Mouse (Mus musculus): ENCODE data around the gene Xndc1.
A peak's percentile ranks its signal among the peaks of the same experiment; 100 is the strongest.
"Not testable (repeated sequence)": the region's sequence is repeated elsewhere in the genome, so short reads cannot be mapped to it uniquely, and the experiment has no call there.

Gene Xndc1

DNA sequence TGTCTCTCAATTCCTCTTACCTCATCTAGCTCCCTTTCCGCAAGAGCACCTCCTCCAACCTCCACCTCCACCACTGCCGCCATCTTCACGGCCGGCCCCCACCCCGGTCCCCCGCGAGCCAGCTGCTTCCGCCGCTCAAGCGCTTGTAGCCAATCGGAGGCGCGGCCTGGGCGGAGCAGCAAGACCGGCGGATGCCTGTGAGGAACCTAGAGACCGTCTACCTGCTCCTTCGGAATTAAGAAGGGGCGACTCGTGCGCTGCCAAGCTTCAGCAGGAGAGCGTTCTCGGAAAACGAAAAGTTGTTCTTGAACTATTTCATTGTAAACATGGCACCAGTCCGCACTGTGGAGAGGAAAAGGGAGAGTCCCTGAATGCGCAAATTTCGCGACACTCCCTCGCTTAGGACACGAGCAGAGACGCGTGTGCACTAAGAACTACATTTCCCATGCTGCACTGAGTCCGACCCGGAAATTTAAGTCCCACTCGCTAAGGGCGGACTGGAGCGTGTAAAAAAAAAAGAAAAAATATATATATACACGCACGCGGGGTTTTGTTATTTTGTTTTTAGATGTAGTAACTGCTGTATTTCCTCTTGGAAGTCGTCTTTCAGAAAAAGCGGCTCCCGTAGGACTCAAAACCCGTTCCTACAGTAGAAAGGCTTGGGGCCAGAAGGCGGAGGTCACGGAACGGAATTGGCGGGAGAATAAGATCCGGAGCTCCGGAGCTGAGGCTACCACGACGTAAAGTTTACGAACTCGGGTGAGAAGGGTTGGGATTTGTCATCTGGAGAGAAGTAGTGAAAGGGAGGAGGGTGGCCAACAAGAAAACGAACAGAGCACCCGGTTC, at the start of gene Xndc1, which contains the start of the genes Rnf121 and Xntrpc:
Gene Xndc1, plus strand, starts transcription at position 466 of the 846 bp plus-strand sequence.
Gene Rnf121, minus strand, starts transcription at position 424 of the 846 bp plus-strand sequence.
Gene Xntrpc, plus strand, starts transcription at position 668 of the 846 bp plus-strand sequence.
- peak; percentile 88 for DNase-seq (ENCODE audit: low spot score)

DNA sequence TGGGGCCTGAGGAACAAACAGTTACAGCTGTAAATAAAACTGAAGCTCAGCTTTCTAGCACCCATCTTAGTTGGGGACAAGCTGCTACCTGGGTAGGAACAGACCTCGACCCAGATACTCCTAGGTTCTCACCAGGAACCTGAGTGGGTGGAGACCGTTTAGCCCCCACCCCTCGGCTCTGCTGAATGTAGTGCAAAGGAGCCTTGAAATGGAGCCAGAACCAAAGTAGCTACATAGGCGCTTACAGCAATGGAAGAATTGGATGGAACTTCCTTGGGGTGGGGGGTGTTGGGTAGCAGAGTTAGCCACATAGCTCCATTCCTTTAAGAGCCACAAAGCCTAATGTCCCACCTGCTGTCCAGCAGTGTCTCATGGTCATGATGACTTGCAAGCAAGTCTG, 48.4 kb upstream of the Xndc1 start:
- DNase-seq (ENCODE audit: low spot score): no peak

DNA sequence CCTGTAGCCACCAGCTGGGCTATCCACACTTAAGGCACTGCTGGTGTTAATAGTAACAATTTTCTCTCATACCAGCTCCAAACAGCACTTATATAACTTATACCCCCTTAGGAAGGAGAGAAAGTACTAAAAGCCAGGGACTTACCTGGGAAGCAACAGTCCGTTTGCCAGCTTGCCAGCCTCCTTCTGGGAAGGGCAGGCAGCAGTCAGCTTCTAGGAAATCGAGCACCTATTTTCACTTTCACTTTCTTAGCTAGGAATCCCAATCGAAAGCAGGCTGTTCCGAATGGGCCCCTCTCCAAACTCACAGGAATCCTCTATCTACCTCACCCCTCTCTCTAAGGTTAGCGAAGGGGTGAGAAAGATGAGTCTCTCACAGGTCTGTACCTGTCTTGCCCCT, 47.9 kb upstream of the Xndc1 start:
- DNase-seq (ENCODE audit: low spot score): no peak

DNA sequence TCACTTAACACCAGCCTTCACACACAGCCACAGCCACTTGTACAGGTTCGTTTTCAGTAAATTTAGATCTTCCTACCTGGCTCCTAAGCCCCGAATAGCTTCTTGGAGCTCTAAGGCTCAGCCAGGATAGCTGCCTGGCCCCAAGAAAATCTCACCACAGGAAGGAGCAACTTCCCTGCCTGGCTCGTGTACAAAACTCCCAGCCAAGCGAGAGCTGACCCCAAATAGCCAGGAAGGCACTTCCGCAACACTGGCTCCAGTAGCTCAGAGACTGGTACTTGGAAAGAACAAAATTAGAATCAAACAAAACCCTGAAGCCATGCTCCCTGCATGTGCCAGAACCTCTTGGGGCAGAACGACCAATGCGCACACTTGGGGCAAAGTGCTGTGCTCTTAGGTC, 47.3 kb upstream of the Xndc1 start:
- no peak for DNase-seq (ENCODE audit: low spot score)

DNA sequence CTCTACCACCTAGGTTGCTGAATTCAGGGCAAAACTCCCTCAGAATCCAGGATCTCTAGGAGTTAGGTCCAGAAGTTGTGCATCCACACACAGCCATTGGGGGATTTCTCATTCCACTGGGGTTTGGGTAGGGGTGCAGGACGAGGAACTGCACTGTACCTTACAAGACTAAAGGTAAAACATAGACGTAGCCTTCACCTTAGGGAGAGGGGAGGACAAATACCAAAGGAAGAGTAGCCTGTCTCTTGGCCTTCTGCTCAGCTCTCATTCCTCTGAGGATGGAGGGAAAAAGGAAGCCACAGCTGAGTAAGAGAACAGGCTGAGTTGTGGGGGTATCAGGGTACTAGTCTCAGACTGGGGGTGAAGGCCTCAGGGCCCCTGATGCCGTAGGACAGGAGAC, 46.7 kb upstream of the Xndc1 start, which contains the start of gene Il18bp:
Gene Il18bp, minus strand, starts transcription at position 101 of the 400 bp plus-strand sequence.
- no peak for DNase-seq (ENCODE audit: low spot score)

DNA sequence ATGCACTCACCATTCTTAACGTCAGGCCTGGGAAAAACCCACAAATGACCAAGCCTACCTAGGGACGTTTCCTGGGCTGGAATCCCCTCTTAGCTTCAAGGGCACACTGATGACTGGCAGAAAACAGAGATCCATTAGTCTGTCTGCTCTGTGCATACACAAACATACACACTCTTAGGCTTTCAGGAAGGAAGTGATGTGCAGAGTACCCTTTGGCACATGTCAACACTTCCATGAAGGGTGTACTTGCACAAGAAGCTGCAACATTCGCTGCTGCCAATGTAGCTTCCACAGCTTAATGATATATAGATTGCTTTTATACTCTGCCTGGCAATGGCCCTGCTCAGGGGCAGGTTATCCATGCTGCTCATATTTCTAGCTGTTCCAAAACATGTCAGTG, 45.9 kb upstream of the Xndc1 start:
- DNase-seq (ENCODE audit: low spot score): no peak

DNA sequence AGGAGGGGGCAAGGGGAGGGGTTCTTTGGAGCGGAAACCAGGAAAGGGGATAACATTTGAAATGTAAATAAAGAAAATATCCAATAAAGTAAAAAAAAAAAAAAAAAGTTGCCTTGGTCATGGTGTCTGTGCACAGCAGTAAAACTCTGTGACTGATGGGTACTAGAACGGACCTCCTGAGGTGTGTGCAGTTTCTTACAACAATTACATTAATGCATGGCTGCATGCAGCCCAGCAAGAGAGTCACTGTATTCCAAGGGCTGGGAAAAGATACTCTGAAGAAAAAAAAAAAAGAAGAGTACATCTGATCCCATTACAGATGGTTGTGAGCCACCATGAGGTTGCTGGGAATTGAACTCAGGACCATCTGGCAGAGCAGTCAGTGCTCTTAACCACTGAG, 44.4 kb upstream of the Xndc1 start:
- not testable (repeated sequence) for DNase-seq (ENCODE audit: low spot score)

DNA sequence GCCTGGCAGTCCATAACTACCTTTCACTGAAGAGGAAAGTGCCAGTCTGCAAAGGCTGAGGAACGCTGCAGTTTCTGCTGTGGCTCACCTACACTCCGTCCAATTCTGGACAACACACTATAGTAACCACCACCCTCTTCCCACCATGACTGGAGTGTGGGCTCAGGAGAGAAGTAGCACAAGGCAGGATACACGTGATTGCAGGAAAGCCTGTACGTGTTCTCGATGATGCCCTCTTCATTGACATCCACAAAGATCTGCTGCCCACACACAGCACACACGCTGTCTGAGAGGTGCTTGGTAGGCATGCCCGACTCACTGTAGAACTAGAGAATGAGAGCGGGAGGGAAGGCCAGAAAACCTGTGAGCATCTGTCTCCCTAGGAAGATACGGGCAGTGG, 41.5 kb upstream of the Xndc1 start:
- no peak for DNase-seq (ENCODE audit: low spot score)

DNA sequence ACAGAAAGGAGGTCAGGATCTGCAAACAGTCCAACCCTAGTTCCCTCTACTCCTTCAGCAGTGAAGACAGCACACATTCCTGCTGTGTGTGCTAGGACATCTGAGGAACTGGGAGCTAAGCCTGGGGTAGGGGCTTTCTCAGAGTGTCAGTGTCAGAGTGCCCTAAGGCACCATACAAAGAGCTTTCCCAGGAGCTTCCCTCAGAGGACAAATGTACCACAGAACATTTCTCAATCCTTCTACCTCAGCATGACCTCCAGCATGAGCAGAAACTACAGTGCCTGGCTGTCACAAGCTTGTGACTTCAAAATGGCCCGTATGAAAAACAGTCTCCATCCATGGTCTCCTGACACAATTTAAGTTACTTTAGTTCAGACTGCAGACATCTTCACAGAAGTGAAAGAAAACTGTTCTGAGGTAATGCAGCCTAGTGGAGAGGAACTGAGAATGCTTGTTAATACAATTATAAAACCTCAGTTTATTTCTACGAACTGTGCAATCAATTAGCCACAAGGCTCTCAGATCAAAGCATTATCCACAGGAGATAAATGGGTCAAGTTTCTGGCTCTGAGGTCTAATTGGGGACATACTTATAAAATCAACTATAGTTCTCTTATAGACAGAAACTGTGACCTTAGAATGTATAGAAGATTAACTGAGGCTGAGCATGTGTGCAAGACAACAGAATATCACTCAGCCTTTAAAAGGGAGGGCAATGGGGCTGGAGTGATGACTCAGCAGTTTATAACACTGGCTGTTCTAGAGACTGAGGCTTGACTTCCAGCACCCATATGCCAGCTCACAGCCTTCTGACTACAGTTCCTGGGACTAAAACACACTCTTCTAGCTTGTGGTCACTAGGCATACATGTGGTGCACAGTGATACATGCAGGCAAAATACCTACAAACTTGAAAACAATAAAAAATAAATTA, 39.9 kb upstream of the Xndc1 start:
- peak; percentile 45 for DNase-seq (ENCODE audit: low spot score)

DNA sequence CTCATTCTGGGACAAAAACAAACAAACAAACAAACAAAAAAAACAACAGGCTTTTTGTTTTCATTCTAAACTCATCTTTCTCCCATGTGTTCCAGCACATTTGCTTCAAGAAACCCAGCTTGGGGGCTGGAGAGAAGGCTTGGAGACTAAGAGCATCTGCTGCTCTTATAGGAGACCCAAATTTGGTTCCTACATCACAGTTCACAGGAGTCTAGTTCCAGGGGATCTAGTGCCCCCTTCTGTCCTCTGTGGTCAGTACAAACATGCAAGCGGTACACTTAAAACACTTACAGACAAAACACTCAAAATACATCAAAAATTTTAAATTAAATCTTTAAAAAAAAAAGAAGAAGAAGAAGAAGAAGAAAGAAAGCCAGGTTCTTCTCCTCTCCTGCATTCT, 30.4 kb upstream of the Xndc1 start:
- DNase-seq (ENCODE audit: low spot score): peak; percentile 19

DNA sequence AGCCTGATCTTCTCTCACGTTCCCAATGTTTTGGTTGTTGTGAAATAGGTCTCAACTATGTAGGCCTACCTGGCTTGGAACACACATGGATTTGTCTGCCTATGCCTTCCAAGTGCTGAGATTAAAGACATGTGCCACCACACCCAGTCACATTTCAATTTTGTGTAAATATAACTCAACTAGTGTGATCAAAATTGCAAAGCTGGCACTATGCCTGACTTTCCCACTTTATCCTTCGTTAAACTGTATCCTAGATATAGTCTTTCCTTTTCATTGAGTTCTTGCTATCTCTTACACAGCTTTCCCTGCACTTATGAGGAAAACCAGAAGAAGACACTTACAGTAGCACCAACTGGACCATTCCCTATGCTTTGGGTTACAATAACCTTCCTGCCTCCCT, 29.8 kb upstream of the Xndc1 start:
- DNase-seq (ENCODE audit: low spot score): no peak

DNA sequence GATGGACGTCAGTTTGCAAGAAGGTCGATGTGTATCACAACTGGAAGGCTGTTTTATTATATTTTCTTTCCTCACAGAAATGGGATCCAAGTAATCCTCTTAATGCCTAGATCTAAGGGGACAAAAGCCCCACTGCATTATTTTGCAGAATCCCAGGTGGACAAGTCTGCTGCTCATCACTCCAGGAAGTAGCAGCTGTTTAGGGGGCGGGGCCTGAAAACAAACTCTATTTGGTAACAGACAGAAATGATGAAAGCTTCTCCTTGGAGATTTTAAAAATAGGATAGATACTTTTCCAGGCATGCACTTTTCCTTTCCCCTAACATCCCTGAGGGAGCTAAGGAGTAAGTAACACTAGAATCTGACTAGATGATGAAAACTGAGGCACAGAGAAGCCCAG, 28.0 kb upstream of the Xndc1 start:
- no peak for DNase-seq (ENCODE audit: low spot score)

DNA sequence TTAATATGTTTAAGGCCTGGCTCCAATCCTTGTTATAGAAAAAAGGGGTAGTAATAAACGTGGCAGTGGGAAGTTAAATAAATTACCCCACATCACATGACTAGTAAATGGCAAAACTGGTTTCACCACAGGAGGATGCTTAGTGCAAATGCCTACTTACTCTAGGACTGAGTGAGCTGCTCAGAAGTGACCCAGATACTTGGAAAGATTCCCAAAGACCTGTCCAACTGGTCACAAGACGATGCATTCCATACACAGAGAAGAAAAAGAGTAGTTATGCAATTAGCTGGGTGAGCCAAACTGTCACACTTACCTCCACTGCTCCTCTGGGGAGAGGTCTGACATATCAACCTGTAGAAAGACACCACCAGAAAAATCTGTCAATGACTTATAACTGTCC, 23.0 kb upstream of the Xndc1 start:
- DNase-seq (ENCODE audit: low spot score): no peak

DNA sequence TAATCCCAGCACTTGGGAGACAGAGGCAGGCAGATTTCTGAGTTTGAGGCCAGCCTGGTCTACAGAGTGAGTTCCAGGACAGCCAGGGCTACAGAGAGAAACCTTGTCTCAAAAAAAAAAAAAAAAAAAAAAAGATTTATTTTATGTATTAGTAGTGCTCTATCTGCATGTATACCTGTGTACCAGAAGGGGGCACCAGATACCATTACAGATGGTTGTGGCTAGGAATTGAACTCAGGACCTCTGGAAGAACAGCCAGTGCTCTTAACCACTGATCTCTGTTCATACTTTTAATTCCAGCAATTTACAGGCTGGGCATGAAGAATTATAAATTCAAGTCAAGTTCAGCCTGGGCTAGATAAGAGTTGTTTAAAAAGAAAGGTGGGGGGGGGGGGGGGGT, 16.8 kb upstream of the Xndc1 start:
- peak; percentile 37 for DNase-seq (ENCODE audit: low spot score)

DNA sequence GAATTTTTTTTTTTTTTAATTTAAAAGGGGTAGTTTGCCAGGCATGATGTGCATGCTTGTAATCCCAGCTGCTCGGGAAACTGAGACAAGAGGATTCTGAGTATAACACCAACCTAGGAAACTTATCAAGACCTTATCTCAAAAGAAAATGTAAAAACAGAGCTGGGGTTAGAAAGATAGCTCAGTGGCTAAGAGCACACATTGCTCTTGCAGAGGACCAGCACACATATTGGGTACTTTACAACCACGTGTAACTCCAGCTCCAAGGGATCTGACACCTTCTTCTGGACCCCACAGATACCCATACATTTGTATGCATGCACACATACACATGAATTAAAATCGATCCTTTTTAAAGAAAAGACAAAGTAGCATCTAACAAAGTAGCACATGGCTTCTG, 4.0 kb upstream of the Xndc1 start:
- no peak for DNase-seq (ENCODE audit: low spot score)

DNA sequence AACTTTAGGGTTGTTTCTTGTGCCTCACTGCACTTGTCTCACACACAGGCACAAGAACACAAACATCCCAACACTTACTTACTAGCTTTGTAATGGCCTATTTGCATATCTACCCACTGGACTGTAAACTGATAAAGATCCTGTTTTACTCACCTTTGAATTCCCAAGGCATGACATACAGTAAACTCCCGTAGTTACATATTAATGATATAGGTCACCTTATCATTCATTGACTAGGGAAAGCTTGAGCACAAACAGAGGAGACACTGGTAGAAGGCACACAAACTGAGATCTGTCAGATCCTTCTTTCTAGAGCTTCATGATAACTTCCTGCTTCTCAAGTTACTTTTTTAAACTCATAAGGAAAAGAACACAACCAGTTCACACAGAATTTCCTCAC, 3.1 kb upstream of the Xndc1 start:
- no peak for DNase-seq (ENCODE audit: low spot score)

DNA sequence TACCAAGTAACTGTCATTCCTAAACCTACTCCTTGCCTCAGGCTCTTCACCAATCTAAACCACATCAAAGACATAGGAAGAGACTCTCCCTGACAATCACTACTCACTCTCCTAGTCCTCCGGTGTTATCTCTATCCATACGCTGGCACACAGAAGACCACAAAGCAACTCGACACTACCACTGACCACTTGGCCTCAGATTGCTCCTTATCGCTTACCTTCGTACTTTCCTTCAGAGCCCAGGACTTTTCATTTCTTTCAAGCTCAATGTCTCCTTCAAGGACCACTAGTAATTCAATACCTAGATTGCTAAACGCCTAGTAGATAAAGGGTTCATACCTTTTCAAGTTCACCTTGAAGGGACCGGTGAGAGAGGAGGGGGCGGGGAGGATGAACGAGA, 1.4 kb upstream of the Xndc1 start:
- DNase-seq (ENCODE audit: low spot score): no peak

DNA sequence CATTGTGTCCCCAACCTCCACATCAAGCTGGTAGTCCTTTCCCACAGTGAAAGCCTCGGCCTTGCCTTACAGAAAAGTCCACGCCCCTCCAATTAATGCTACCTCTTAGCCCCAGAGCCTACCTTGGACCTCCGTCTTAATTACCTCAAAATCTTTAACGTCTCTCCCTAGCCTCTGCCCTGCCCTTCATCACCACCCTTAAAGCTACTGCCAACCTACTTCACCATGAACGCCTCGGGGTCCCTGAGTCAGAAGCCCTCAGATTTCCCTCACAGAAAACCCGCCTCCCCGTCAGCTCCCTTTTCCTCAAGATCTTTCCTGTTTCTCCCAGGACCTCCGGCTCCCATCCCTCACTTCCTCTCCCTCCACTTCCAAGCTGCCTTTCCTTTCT, 661 bp upstream of the Xndc1 start:
- DNase-seq (ENCODE audit: low spot score): no peak

DNA sequence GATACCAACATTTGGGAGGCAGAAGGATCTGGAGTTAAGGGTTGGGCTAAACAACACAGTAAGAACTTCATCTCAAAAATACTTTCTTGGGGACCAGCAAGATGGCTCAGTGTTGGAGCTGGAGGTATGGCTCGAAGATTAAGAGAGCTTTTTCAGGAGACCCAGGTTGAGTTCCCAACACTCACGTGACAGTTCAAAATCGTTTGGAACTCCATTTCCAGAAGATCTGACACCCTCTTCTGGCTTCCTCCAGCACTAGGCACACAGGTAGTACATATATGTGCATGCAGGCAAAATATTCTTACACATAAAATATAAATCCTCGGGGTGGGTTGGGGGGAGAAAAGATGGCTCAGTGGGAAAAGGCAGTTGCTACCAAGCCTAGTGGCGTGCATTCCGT, 1.1 kb downstream of the Xndc1 start:
- DNase-seq (ENCODE audit: low spot score): no peak

DNA sequence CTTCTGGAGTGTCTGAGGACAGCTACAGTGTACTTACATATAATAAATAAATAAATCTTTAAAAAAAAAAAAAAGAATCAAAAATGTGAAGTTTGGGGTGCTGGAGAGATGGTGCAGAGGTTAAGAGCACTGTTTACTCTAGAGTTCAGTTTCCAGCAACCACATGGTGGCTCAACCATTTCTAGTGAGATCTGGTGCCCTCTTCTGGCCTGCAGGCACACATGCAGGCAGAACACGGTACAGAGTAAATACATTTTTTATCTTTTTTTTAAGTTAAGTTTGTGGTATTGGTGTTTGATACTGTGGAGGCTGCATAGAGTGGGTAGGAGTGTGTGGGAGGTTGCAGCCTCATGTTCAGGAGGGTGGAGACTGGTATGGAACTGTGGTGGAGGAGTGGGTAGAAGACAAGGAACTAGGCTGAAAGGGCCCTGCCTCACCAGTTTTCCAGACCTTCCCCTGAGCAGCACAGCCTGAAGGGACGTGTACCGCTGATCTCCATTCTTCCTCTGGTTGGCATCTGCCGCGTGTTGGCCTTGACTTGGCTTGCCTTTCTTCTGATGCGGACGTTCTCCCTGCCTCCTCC, 11.5 kb downstream of the Xndc1 start:
- peak; percentile 46 for DNase-seq (ENCODE audit: low spot score)

DNA sequence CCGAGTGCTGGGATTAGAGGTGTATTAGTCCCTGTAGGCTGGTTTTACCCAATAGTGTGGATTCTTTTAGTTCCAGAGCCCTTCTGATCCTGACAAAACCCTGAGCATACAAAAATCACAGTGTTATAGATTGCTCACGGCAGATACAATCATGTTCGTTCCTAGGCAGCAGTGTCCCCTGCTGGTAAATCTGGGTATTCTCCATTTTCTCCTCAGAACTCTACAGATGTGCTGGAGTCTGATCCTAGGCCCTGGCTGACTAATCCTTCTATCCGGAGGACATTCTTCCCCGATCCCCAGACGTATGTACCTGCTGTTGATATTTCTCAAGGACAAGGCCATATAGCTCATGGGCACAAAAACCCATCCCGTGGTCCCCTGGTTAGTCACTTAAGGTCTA, 13.2 kb downstream of the Xndc1 start:
- peak; percentile 35 for DNase-seq (ENCODE audit: low spot score)

DNA sequence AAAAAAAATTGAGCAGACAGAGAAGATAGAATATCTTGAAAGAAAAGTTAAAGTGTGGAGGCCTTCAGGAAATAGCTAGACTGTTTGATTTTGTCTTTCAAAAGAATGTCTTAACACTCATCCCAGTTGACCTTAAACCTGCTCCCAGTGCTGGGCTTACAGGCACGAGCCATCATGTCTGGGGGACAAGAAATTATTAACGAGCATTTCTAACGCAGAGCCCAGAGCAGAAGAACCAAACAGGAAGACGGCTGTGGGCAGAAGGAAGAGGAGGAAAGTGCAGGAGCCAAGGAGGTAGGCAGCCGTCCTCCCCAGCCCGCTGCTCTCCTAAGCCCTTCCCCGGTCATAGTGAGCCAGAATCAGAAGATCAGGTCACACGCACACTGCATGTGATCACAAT, 15.0 kb downstream of the Xndc1 start:
- no peak for DNase-seq (ENCODE audit: low spot score)

DNA sequence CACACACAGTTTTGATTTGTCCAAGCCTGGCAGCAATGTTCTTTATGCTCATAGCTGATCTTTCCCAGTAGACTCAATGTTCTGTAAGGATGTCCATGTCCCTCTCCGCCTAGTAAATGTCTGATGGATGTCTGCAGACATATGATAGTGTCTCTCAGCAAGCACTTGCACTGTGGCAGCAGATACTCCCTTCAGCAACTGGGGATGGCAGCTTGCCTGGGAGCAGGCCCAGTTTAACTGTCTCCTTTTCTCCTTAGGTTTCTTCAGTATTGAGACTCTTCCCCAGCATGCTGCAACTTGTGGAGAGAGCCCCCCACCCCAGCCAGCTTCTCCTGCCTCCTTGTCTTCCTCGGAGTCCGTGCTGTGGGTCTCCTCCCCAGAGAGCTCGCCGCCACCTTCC, 16.5 kb downstream of the Xndc1 start:
- no peak for DNase-seq (ENCODE audit: low spot score)
